Mouse (Mus musculus) ES-E14 (cell line): ENCODE data around the gene 1110065P20Rik. TPM values are rescaled to one million over a fixed set of nuclear protein-coding genes. Genes with fewer than 3 reads are reported as not detected.

Experiments
- DNase-seq: peaks from one replicate; pipeline ENCODE4 v3.0.0-alpha.2; 2013; ENCODE audit warnings: low read depth, low spot score
- H3K27ac ChIP-seq: 2 replicates; pipeline ENCODE4 v1.5.1; 2012; ENCODE audit warnings: low read depth, mild to moderate bottlenecking, low read length, moderate library complexity, mixed read lengths; ENCODE audit not compliant: poor library complexity, insufficient read depth, severe bottlenecking
- H3K36me3 ChIP-seq: 2 replicates; pipeline ENCODE4 v1.6.1; 2012; ENCODE audit warnings: mild to moderate bottlenecking, low read length, moderate library complexity, mixed read lengths; ENCODE audit not compliant: control insufficient read depth, poor library complexity, insufficient read depth, severe bottlenecking
- H3K4me1 ChIP-seq, 2 experiments: fragments of 150-350 bp in 1 of 2; sonication (generic) in 1 of 2; 2 replicates each; pipeline ENCODE4 v1.6.1; 2012; ENCODE audit warnings: low read length in 2 of 2, mild to moderate bottlenecking in 1 of 2, mixed read lengths in 1 of 2; ENCODE audit not compliant: control insufficient read depth in 2 of 2, insufficient read depth in 2 of 2, poor library complexity in 1 of 2
- H3K4me3 ChIP-seq, 2 experiments: fragments of 150-350 bp in 1 of 2; sonication (generic) in 1 of 2; 2 replicates each; pipeline ENCODE4 v1.5.1; 2012; ENCODE audit warnings: low read length in 2 of 2, low read depth in 1 of 2, mild to moderate bottlenecking in 1 of 2, mixed read lengths in 1 of 2; ENCODE audit not compliant: insufficient read depth in 1 of 2, poor library complexity in 1 of 2, severe bottlenecking in 1 of 2
- H3K9ac ChIP-seq: 2 replicates; pipeline ENCODE4 v1.6.1; 2012; ENCODE audit warnings: low read depth, mild to moderate bottlenecking, low read length, mixed read lengths; ENCODE audit not compliant: poor library complexity, insufficient read depth, severe bottlenecking
- H3K9me3 ChIP-seq: fragments of 150-350 bp; sonication (generic); 2 replicates; pipeline ENCODE4 v1.6.1; 2012; ENCODE audit warnings: low read depth, mild to moderate bottlenecking, low read length; ENCODE audit not compliant: control insufficient read depth, insufficient read depth
- CHD2 ChIP-seq: IDR thresholded peaks from 2 replicates; pipeline ENCODE4 v1.6.1; 2014; ENCODE audit warnings: mild to moderate bottlenecking, low read depth, low read length, inconsistent platforms
- HCFC1 ChIP-seq: IDR thresholded peaks from 2 replicates; pipeline ENCODE4 v1.6.1; 2012; ENCODE audit warnings: low read length, inconsistent platforms, borderline replicate concordance; ENCODE audit not compliant: insufficient read depth
- MAFK ChIP-seq: IDR thresholded peaks from 2 replicates; pipeline ENCODE4 v1.6.1; 2014; ENCODE audit warnings: mild to moderate bottlenecking, low read depth, low read length, inconsistent platforms; ENCODE audit not compliant: insufficient read depth
- ZC3H11A ChIP-seq: IDR thresholded peaks from 2 replicates; pipeline ENCODE4 v1.6.1; 2012; ENCODE audit warnings: low read depth, mild to moderate bottlenecking, inconsistent platforms, low read length, borderline replicate concordance
- ZNF384 ChIP-seq: IDR thresholded peaks from 2 replicates; pipeline ENCODE4 v1.6.1; 2012; ENCODE audit warnings: low read depth, low read length, inconsistent platforms
- in situ Hi-C, 2 experiments: fragments of 600-800 bp; cut with MboI; formaldehyde crosslinking; loops; one replicate each; pipeline ENCODE4 v1.15.1; 2025; ENCODE audit warnings: low sequenced_read_pairs in 2 of 2, inconsistent platforms in 1 of 2; ENCODE audit not compliant: unreplicated experiment in 2 of 2
- total RNA-seq: library from RNA; depleted of rRNA; stranded (reverse); fragments of 300-350 nt; gene quantifications from 2 replicates; pipeline ENCODE4 v1.2.3, GENCODE M21; 2012

1110065P20Rik gene
- total RNA-seq, 1 experiment = 25.8 TPM

DNA sequence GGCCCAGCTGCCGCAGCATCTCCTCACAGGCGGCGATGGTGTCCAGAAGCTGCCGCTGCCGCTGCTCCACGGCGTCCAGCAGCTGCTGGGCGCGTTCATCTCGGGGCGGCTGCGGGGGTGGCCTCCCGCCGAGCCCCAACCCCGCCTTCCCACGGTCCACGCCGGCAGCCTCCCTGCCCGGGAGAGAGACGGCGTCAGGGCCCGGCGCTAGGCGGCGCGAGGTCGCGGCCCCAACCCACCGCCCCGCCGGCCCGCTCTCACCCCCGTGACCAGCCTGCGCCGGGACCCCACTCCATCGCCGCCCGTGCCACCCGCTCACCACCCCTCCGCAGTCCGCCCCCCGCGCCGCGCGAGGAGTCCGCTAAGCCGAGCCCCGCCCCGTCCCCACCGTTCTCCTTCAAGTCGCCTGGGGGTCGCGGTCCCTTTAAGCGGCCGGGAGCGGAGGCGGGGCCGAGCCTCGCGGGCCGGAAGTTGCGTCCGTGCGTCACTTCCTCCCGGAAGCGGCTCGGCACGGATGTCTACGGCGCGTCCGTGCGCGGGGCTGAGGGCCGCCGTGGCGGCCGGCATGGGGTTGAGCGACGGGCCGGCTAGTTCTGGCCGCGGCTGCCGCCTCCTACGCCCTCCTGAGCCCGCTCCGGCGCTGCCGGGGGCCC, 609 bp downstream of the 1110065P20Rik start, which contains the start of gene Yrdc:
Yrdc (plus strand) TSS at position 419 of the 653 bp plus-strand sequence.
- Histone ChIP-seq H3K36me3 (peaks cover 12% of the 10 kb centered on the region), H3K9ac (peak within 1 kb of the TSS; percentile 93), H3K4me1 (peaks cover 3 to 10% of the 10 kb centered on the region in 2 experiments; a peak in 2 of 4 replicates), H3K4me3 (peak within 1 kb of the TSS; percentile 84 to 99), H3K9me3 (no peaks in the 10 kb centered on the region), H3K27ac (peak within 1 kb of the TSS; percentile 78)
- TF ChIP-seq CHD2 (no peak), HCFC1 (no peak), ZNF384 (no peak), ZC3H11A (no peak), MAFK (no peak)
- in situ Hi-C loops = no loop called here
- peak; percentile 88 for DNase-seq

DNA sequence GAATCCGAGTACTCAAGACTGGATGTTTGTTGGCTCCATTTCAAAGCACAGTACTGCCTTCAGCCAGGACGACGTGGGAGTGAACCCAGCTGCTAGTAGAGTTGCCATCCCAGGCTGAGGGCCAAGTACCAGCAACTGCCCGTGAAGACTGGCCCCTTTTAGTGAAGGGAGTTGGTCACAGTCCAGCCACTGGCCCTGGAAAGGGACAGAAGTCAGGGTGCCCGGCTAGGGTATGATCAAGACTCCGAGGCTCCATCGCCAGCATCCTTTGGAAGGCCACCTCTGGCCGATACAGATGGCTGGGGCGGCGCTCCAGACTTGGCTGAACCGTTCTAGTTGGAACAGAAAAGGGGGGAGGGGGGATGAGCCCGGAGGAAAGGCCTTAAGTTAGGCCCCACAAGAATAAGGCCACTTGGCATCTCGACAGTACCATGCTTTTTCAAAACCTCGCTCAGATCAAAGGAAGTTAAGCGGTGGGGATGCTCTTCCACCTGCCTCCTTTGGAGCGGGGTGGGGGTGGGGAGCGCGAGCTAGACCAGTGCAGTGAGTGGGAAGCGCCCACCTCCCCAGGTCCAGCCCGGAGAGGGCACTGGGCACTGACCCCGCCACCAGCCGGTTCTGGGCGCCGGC, 1.2 kb downstream of the 1110065P20Rik start:
- Histone ChIP-seq H3K36me3 (peaks cover 15% of the 10 kb centered on the region), H3K4me3 (peak overlapping the region; percentile 84 to 99), H3K4me1 (peaks cover 3 to 12% of the 10 kb centered on the region in 2 experiments; a peak in 2 of 4 replicates), H3K27ac (peak overlapping the region; percentile 59), H3K9ac (peak overlapping the region; percentile 93), H3K9me3 (no peaks in the 10 kb centered on the region)
- DNase-seq = no peak
- in situ Hi-C loops = no loop called here
- TF ChIP-seq MAFK (no peak), CHD2 (no peak), ZNF384 (no peak), HCFC1 (no peak), ZC3H11A (no peak)

DNA sequence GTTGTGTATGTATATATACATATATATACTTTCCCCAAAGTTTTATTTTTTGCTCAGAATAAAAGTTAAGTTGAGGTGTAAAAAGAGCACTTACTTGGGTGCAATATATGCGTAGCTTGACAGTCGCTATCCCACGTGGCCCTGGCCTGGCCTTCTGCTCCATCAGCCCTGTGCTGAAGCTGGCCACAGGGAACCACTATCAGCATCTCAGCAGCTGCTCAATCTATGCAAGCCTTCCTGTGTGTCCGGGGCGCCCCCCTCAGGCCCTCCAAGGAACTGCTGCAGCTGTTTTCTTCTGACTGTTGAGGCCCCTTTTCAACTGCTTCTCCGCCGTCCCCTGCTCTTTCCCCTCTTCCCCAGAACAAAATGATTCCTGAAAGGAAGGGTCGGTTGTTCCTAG, 3.4 kb downstream of the 1110065P20Rik start:
- no peaks in the 10 kb centered on the region for H3K9me3 ChIP-seq
- no peak overlapping the region for H3K9ac ChIP-seq
- peaks cover 5% of the 10 kb centered on the region; the same call in 1 of the 2 replicates for H3K36me3 ChIP-seq
- peaks cover under 1 to 18% of the 10 kb centered on the region in 2 experiments; a peak in 2 of 4 replicates for H3K4me1 ChIP-seq
- in situ Hi-C loops = no loop called here
- no peak for TF ChIP-seq ZNF384
- 0 out of 2 replicates have a peak, but pooled peaks have one; percentile 55 for TF ChIP-seq ZC3H11A
- DNase-seq = peak; percentile 77
- no peak overlapping the region for H3K4me3 ChIP-seq
- H3K27ac ChIP-seq = no peak overlapping the region

- peaks cover 14% of the 10 kb centered on the region; the same call in 1 of the 2 replicates for H3K36me3 ChIP-seq
- DNase-seq = peak; percentile 69
- H3K4me3 ChIP-seq = 0 out of 4 replicates have a peak overlapping the region, but pooled peaks of 1 of the 2 experiments have one; percentile 7
- H3K27ac ChIP-seq = no peak overlapping the region
- no peaks in the 10 kb centered on the region for H3K9me3 ChIP-seq
- no peak overlapping the region; the same call in 1 of the 2 replicates for H3K9ac ChIP-seq
- peaks cover 0 to 9% of the 10 kb centered on the region in 2 experiments; a peak in 1 of 4 replicates for H3K4me1 ChIP-seq
- TF ChIP-seq CHD2 (no peak), HCFC1 (no peak), ZC3H11A (no peak), ZNF384 (no peak), MAFK (no peak)
- in situ Hi-C loops = no loop called here
Measured at GRCm38 (mm10) chr4:124843493-124843892, 7.5 kb downstream of the 1110065P20Rik start.
